Mouse (Mus musculus): ENCODE results near the gene Vasn. TPM values are rescaled to one million over a fixed set of nuclear protein-coding genes. Genes with fewer than 3 reads are reported as not detected.

Vasn gene
- polyA plus RNA-seq, 1 experiment from 2014 or later, result 35.9 TPM

DNA sequence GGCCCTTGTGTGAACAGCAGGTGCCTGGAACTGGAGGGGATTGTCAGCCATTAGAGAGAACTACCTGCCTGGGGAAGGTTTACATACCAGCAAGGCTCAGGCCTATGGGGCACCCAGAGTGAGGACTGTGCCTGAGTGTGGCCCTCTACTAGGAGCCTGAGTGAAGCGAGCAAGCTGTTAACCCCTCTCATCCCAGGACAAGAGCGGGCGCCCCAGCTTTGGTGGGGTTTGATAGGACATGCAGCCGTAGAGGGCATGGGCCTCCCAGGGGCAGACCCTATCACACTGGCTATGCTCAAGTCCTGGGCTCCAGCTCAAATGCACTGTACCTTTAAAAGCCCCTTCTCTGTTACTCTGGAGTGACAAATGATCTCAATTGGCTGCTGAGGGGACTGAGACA lies 7.1 kb downstream of the Vasn start:
- no peak overlapping the region; the same call in 1 of the 2 replicates for H3K4me3 ChIP-seq
- H3K27me3 ChIP-seq, result no peaks in the 10 kb centered on the region
- H3K36me3 ChIP-seq, result peaks cover 83% of the 10 kb centered on the region
- H3K4me2 ChIP-seq (replicated peaks), result peak overlapping the region; percentile 45
- H3K27ac ChIP-seq, result peak overlapping the region; percentile 82
- no peak for ATAC-seq (ENCODE audit: low FRiP score, low read depth)
- H3K9me3 ChIP-seq, result no peaks in the 10 kb centered on the region
- 76% methylated on average over 4 of the region's 4 CpGs for WGBS
- H3K4me1 ChIP-seq, result peaks cover 97% of the 10 kb centered on the region
- H3K9ac ChIP-seq, result peak overlapping the region; percentile 32

DNA sequence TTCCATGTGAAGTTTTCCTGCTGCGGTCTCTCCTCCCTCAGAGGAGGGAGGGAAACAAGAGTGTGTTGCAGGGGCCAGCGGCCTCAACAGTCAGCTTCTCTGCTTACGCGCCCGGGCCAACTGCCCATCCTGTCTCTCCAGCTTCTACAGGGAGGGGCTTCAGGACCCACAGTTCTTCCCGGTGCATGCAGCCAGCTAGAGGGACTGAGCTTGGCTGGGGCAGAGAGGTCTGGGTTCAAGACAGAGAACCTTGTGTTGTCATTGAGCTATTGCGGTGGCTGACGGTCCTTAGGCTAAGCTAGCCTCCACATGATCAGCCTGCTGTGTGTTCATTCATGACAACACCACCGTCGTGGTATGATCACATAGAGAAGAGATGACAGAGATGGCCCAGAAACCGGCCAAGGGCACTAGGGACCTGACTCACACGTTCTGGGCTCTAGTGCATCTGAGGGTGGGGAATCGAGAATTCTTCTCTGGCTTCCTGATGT lies 8.0 kb downstream of the Vasn start:
- peaks cover 92% of the 10 kb centered on the region for H3K36me3 ChIP-seq
- peak overlapping the region; percentile 32 for H3K9ac ChIP-seq
- no peak for ATAC-seq (ENCODE audit: low FRiP score, low read depth)
- 63% methylated on average over 13 of the region's 13 CpGs for WGBS
- H3K27me3 ChIP-seq, result no peaks in the 10 kb centered on the region
- no peaks in the 10 kb centered on the region for H3K9me3 ChIP-seq
- H3K4me1 ChIP-seq, result peaks cover 97% of the 10 kb centered on the region
- H3K27ac ChIP-seq, result peak overlapping the region; percentile 82
- peak overlapping the region; percentile 45 for H3K4me2 ChIP-seq (replicated peaks)
- H3K4me3 ChIP-seq, result no peak overlapping the region

DNA sequence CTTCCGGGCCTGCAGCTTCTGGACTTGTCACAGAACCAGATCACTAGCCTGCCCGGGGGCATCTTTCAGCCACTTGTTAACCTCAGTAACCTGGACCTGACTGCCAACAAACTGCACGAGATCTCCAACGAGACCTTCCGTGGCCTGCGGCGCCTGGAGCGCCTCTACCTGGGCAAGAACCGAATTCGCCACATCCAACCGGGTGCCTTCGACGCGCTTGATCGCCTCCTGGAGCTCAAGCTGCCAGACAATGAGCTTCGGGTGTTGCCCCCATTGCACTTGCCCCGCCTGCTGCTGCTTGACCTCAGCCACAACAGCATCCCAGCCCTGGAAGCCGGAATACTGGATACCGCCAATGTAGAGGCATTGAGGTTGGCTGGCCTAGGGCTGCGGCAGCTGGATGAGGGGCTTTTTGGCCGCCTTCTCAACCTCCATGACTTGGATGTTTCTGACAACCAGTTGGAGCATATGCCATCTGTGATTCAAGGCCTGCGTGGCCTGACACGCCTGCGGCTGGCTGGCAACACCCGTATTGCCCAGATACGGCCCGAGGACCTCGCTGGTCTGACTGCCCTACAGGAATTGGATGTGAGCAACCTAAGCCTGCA lies 8.8 kb downstream of the Vasn start:
- Histone ChIP-seq H3K9ac (no peak overlapping the region), H3K27me3 (no peaks in the 10 kb centered on the region), H3K4me1 (peaks cover 97% of the 10 kb centered on the region), H3K27ac (0 out of 2 replicates have a peak overlapping the region, but pooled peaks have one; percentile 82), H3K4me2 (replicated peaks) (no peak overlapping the region), H3K36me3 (peaks cover 94% of the 10 kb centered on the region), H3K9me3 (no peaks in the 10 kb centered on the region), H3K4me3 (no peak overlapping the region)
- WGBS, result 87% methylated on average over 28 of the region's 28 CpGs
- no peak for ATAC-seq (ENCODE audit: low FRiP score, low read depth)

DNA sequence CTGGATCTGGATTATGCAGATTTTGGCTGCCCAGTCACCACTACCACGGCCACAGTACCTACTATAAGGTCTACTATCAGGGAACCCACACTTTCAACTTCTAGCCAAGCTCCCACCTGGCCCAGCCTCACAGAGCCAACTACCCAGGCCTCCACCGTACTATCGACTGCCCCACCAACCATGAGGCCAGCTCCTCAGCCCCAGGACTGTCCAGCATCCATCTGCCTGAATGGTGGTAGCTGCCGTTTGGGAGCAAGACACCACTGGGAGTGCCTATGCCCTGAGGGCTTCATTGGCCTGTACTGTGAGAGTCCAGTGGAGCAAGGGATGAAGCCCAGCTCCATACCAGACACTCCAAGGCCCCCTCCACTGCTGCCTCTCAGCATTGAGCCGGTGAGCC lies 9.5 kb downstream of the Vasn start:
- no peak for ATAC-seq (ENCODE audit: low FRiP score, low read depth)
- peaks cover 94% of the 10 kb centered on the region for H3K36me3 ChIP-seq
- peak overlapping the region; percentile 98; the same call in 1 of the 2 replicates for H3K27ac ChIP-seq
- H3K4me2 ChIP-seq (replicated peaks), result no peak overlapping the region
- no peaks in the 10 kb centered on the region for H3K27me3 ChIP-seq
- peaks cover 97% of the 10 kb centered on the region for H3K4me1 ChIP-seq
- H3K9me3 ChIP-seq, result no peaks in the 10 kb centered on the region
- WGBS, result 72% methylated on average over 5 of the region's 5 CpGs
- no peak overlapping the region for H3K9ac ChIP-seq
- H3K4me3 ChIP-seq, result no peak overlapping the region

DNA sequence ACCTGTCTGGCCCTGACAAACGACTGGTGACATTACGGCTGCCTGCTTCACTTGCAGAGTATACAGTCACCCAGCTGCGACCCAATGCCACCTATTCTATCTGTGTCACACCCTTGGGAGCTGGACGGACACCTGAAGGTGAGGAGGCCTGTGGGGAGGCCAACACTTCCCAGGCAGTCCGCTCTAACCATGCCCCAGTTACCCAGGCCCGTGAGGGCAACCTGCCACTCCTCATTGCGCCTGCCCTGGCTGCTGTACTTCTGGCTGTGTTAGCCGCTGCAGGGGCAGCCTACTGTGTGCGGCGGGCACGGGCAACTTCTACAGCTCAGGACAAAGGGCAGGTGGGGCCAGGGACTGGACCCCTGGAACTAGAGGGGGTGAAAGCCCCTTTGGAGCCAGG lies 10.0 kb downstream of the Vasn start:
- Histone ChIP-seq H3K36me3 (peaks cover 95% of the 10 kb centered on the region), H3K27me3 (no peaks in the 10 kb centered on the region), H3K4me2 (replicated peaks) (no peak overlapping the region), H3K9me3 (no peaks in the 10 kb centered on the region), H3K9ac (no peak overlapping the region), H3K4me3 (no peak overlapping the region), H3K27ac (peak overlapping the region; percentile 98; the same call in 1 of the 2 replicates), H3K4me1 (peaks cover 97% of the 10 kb centered on the region)
- no peak for ATAC-seq (ENCODE audit: low FRiP score, low read depth)
- 87% methylated on average over 11 of the region's 11 CpGs for WGBS

DNA sequence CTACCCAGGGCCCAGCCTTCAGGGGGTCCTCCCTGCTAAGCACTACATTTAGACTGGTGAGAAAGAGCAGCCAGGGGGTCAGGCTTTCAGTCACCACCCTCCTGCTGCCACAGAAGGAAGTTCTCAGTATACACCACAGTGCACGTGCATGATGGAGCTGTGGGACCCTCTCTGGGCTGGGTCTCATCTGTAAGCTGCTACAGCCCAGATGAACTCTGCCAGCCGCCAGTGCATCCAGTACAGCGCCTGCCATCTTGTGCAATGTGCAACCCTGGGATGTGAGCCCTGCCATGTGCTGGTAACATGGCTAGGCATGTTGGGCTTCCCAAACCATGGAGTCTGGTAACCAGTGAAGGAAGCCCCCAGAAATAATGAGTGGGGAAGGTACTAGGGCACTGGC lies 10.4 kb downstream of the Vasn start:
- H3K4me3 ChIP-seq, result no peak overlapping the region
- H3K4me1 ChIP-seq, result peaks cover 97% of the 10 kb centered on the region
- H3K27me3 ChIP-seq, result no peaks in the 10 kb centered on the region
- peak overlapping the region; percentile 98; the same call in 1 of the 2 replicates for H3K27ac ChIP-seq
- peaks cover 97% of the 10 kb centered on the region for H3K36me3 ChIP-seq
- H3K4me2 ChIP-seq (replicated peaks), result no peak overlapping the region
- H3K9ac ChIP-seq, result no peak overlapping the region
- WGBS, result 87% methylated on average over 3 of the region's 3 CpGs
- ATAC-seq (ENCODE audit: low FRiP score, low read depth), result no peak
- H3K9me3 ChIP-seq, result no peaks in the 10 kb centered on the region

DNA sequence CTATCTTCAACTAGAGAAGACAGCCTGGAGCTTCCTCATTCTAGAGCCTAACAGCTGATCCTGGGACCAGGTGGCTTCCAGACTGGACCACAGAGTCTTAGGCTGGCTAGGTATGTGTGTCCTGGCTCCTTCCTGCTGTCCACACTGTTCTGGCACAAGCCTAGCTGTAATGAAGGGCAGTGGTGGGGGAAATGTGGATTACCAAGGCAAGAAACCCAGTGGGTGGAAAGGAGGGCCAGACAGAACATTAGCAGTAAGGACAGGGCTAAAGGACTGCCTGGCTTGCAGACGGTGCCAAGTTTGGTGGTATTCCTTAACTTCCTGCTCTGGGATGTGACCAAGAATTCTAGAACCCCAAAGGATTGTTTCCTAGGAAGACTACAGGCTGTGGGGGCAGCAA lies 11.3 kb downstream of the Vasn start:
- H3K4me1 ChIP-seq, result peaks cover 97% of the 10 kb centered on the region
- peaks cover 97% of the 10 kb centered on the region for H3K36me3 ChIP-seq
- H3K4me2 ChIP-seq (replicated peaks), result peak overlapping the region; percentile 49; the same call in 1 of the 2 replicates
- no peak overlapping the region for H3K4me3 ChIP-seq
- H3K27me3 ChIP-seq, result no peaks in the 10 kb centered on the region
- 60% methylated on average over 1 of the region's 1 CpGs for WGBS
- H3K9ac ChIP-seq, result peak overlapping the region; percentile 53; the same call in 1 of the 2 replicates
- no peak for ATAC-seq (ENCODE audit: low FRiP score, low read depth)
- H3K27ac ChIP-seq, result peak overlapping the region; percentile 98
- no peaks in the 10 kb centered on the region for H3K9me3 ChIP-seq

DNA sequence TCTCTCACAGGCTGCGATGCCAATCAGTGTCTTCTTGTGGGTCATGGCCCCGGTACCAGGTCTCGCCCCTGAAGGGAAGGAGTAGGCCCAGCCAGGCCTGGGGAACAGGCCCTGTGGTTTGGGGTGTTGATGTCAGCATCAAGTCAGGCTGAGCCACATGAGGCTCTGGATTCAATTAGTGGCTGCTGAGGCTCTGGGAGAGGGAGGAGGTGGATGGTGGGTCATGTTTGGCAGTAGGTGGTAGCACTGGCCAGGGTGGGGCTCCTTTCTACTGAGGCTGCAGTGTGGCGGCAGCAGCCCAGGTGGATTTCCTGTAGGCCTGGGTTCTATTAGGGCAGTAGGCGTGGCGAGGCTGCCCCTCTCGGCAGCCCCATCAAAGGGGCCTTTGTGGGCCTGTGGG lies 11.9 kb downstream of the Vasn start:
- Histone ChIP-seq H3K4me2 (replicated peaks) (peak overlapping the region; percentile 49), H3K4me3 (no peak overlapping the region), H3K27me3 (no peaks in the 10 kb centered on the region), H3K27ac (peak overlapping the region; percentile 98), H3K4me1 (peaks cover 97% of the 10 kb centered on the region), H3K9me3 (no peaks in the 10 kb centered on the region), H3K9ac (peak overlapping the region; percentile 53; the same call in 1 of the 2 replicates), H3K36me3 (peaks cover 91% of the 10 kb centered on the region)
- ATAC-seq (ENCODE audit: low FRiP score, low read depth), result peak; percentile 91
- 11% methylated on average over 7 of the region's 7 CpGs for WGBS

DNA sequence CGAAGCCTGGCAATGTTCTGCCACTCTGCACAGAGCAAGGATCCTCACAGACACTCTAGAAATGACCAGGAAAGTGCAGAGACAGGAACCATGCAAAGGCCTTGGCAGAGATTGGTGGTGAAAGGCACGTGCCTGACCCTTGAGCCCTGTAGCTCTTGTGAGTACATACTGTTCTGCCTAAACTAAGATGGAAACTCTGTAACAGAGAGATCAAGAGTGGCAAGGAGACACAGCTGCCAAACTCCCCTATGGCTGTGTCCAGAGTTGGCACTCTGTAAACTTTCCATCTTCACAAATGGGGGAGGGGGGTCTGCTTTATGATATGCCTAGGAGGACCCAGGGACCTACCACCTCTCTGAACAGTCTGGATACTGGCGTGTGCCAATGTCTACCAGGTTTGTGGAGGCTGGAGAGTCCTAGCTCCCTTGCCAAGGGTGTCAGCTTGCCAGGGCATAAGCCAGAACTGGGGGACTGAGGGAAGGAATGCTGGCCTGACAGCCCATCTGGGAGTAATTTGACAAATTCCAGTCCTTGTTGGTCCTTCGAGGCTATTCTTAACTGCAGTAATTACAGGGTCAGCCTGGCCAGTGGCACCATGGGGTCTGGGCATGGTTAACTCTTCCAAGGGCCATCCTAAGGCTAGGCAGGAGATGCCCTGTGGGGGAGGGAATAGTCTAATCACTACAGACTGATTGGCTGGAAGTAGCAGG lies 13.1 kb downstream of the Vasn start:
- Histone ChIP-seq H3K27ac (peak overlapping the region; percentile 98), H3K9ac (no peak overlapping the region), H3K4me2 (replicated peaks) (peak overlapping the region; percentile 49), H3K9me3 (no peaks in the 10 kb centered on the region), H3K4me1 (peaks cover 97% of the 10 kb centered on the region), H3K27me3 (no peaks in the 10 kb centered on the region), H3K4me3 (no peak overlapping the region), H3K36me3 (peaks cover 80% of the 10 kb centered on the region)
- 36% methylated on average over 4 of the region's 4 CpGs for WGBS
- no peak for ATAC-seq (ENCODE audit: low FRiP score, low read depth)

DNA sequence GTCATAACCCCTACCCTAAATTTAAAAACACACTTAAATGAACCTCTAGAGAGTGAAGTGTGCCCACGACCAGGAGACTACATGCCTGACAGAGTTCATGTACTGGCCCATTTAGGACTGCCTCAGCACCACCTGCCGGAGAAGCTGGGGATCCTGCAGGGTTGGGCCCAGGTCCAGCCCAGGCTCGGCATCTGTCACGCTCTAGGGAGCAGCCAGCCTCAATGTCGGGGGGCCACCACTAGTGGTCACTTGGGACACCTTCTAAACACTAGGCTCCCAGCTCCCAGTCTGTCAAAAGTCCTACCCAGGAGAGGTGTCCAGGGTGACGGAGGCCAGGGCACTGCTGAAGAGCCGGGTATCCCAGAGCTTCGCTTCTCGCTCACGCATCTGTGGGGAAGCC lies 15.0 kb downstream of the Vasn start:
- H3K9me3 ChIP-seq, result no peaks in the 10 kb centered on the region
- peaks cover 61% of the 10 kb centered on the region for H3K36me3 ChIP-seq
- H3K4me3 ChIP-seq, result no peak overlapping the region
- H3K27me3 ChIP-seq, result no peaks in the 10 kb centered on the region
- no peak overlapping the region for H3K4me2 ChIP-seq (replicated peaks)
- 79% methylated on average over 10 of the region's 10 CpGs for WGBS
- no peak for ATAC-seq (ENCODE audit: low FRiP score, low read depth)
- H3K27ac ChIP-seq, result peak overlapping the region; percentile 98; the same call in 1 of the 2 replicates
- no peak overlapping the region for H3K9ac ChIP-seq
- H3K4me1 ChIP-seq, result peaks cover 95% of the 10 kb centered on the region

DNA sequence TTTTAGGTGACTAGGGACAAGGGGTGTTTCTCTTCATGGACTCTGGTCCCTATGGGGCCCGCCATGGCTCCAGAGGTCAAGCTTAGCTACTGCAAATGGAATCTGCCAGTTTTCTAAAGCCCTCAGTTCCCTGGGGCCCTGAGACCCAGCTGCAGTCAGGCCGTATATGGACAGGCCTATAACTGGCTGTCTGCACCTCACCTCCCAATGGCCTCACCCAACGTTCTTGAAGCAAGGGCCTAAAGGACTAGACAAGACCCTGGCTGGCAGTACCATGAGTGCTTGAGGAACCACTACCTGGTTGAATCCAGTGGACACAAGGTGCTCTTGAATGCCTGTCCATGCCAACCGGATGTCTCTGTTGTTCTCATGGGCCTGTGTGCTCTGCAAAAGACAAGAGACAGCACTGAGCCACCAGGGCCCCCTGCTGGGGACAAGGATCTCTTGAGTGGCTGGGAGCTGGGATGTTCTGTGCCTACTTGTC lies 15.6 kb downstream of the Vasn start:
- ATAC-seq (ENCODE audit: low FRiP score, low read depth), result no peak
- H3K4me2 ChIP-seq (replicated peaks), result no peak overlapping the region
- peaks cover 55% of the 10 kb centered on the region for H3K36me3 ChIP-seq
- H3K4me3 ChIP-seq, result no peak overlapping the region
- H3K9me3 ChIP-seq, result no peaks in the 10 kb centered on the region
- H3K27ac ChIP-seq, result peak overlapping the region; percentile 96; the same call in 1 of the 2 replicates
- WGBS, result 61% methylated on average over 4 of the region's 4 CpGs
- no peaks in the 10 kb centered on the region for H3K27me3 ChIP-seq
- H3K4me1 ChIP-seq, result peaks cover 91% of the 10 kb centered on the region
- no peak overlapping the region for H3K9ac ChIP-seq

Measured in limb, embryonic 13.5 days (tissue).